In the genomic region with DNA sequence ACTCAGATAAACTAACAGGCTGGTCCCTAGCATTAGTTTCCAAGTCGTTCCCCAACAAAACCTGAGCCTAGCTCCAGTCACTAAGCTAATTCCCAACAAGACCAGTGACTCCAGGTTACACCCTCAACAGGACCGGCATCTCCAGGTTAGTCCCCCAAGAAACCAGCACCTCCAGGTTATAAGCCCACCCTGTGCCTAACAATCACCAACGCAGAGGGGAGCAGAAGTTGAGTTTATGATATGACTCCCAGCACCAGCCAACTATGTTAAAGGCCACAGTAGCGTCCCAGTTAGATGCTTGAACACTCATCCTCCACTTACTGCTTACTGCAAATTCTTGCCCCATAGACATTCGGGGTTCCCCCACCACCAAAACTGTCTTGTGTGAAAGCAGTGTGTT, we compare ENCODE assay signal across 18 mouse cellular contexts.
"Had no signal": no experiment of that assay in that cellular context is flagged by ENCODE, and none has a peak within 500 bp of the region (broad histone marks: within the 10 kb centered on the region; RNA-seq: fewer than 3 reads in every experiment).

No protein-coding gene starts in this region.

- H3K36me3 ChIP-seq: liver, embryonic 15.5 days; neural tube, embryonic 13.5 days; stomach, embryonic 15.5 days had no signal

- H3K9me3 ChIP-seq: liver, embryonic 15.5 days; stomach, embryonic 15.5 days had no signal

- H3K27me3 ChIP-seq: liver, embryonic 15.5 days; neural tube, embryonic 13.5 days; stomach, embryonic 15.5 days had no signal

- H3K27ac ChIP-seq: layer of hippocampus, adult 2 months; liver, embryonic 15.5 days; neural tube, embryonic 13.5 days; stomach, embryonic 15.5 days had no signal

- H3K4me3 ChIP-seq: layer of hippocampus, adult 2 months; liver, embryonic 15.5 days; neural tube, embryonic 13.5 days; stomach, embryonic 15.5 days had no signal

- H3K4me1 ChIP-seq: neural tube, embryonic 13.5 days; stomach, embryonic 15.5 days had no signal

- DNase-seq: kidney, adult 18-20 months; kidney, adult 9 months; kidney, postnatal 25 days; layer of hippocampus, adult 9-11 months; liver; lung, adult 2 months; lung, postnatal 14 days; lung, postnatal 4 days; midbrain, embryonic 14.5 days; retina, postnatal 1 day; right cerebral cortex, postnatal 25 days; spleen, adult 18-20 months; thymus, postnatal 36 days had no signal

- H3K4me2 ChIP-seq: liver, embryonic 15.5 days; midbrain, embryonic 11.5 days; neural tube, embryonic 13.5 days; stomach, embryonic 15.5 days had no signal

- H3K9ac ChIP-seq: liver, embryonic 15.5 days; neural tube, embryonic 13.5 days; stomach, embryonic 15.5 days had no signal
